Mouse (Mus musculus): Measurements from ENCODE around the gene Golt1a. TPM values are rescaled to one million over a fixed set of nuclear protein-coding genes. Genes with fewer than 3 reads are reported as not detected.
A peak's percentile ranks its signal among the peaks of the same experiment; 100 is the strongest.

Golt1a gene
- polyA plus RNA-seq, 2 experiments = 2.8 to 8.0 TPM

GRCm38 (mm10) chr1:133311240-133311639 lies 1.6 kb downstream of the Golt1a start:
- Histone ChIP-seq H3K4me2 (ENCODE audit: low read depth) (no peak overlapping the region), H3K36me3 (replicated peaks; ENCODE audit: control insufficient read depth, insufficient read depth, low read depth) (no peaks in the 10 kb centered on the region), H3K4me1 (replicated peaks; ENCODE audit: control insufficient read depth in 2 of 2, insufficient read depth in 2 of 2, low read length in 1 of 2) (no peaks in the 10 kb centered on the region), H3K4me3 (ENCODE audit: insufficient read depth in 1 of 2, low read depth in 2 of 2, low read length in 2 of 2) (no peak overlapping the region), H3K9ac (replicated peaks) (no peak overlapping the region), H3K27ac (no peak overlapping the region), H3K27me3 (ENCODE audit: control insufficient read depth, insufficient read depth, low read length) (no peaks in the 10 kb centered on the region), H3K9me3 (ENCODE audit: control insufficient read depth, low read length) (no peaks in the 10 kb centered on the region)
- TF ChIP-seq EP300 (IDR thresholded peaks at IDR 0.05; ENCODE audit: low read depth) = no peak
- peak; percentile 45 for TF ChIP-seq CTCF (IDR thresholded peaks at IDR 0.05; ENCODE audit: low read depth)
- DNase-seq (ENCODE audit: low read depth in 3 of 3, low spot score in 3 of 3) = no peak
- WGBS (ENCODE audit: insufficient replicate concordance) = 50% methylated on average over 4 of the region's 4 CpGs
- ATAC-seq (ENCODE audit: insufficient read depth) = no peak

GRCm38 (mm10) chr1:133311946-133312345 lies 2.3 kb downstream of the Golt1a start:
- ATAC-seq (ENCODE audit: insufficient read depth) (no peak), DNase-seq (ENCODE audit: low read depth in 3 of 3, low spot score in 3 of 3) (no peak)
- no peaks in the 10 kb centered on the region for H3K9me3 ChIP-seq (ENCODE audit: control insufficient read depth, low read length)
- H3K9ac ChIP-seq (replicated peaks) = no peak overlapping the region
- no peak overlapping the region for H3K4me3 ChIP-seq (ENCODE audit: insufficient read depth in 1 of 2, low read depth in 2 of 2, low read length in 2 of 2)
- no peaks in the 10 kb centered on the region for H3K4me1 ChIP-seq (replicated peaks; ENCODE audit: control insufficient read depth in 2 of 2, insufficient read depth in 2 of 2, low read length in 1 of 2)
- no peak overlapping the region for H3K4me2 ChIP-seq (ENCODE audit: low read depth)
- H3K27ac ChIP-seq = no peak overlapping the region
- H3K27me3 ChIP-seq (ENCODE audit: control insufficient read depth, insufficient read depth, low read length) = no peaks in the 10 kb centered on the region
- no peaks in the 10 kb centered on the region for H3K36me3 ChIP-seq (replicated peaks; ENCODE audit: control insufficient read depth, insufficient read depth, low read depth)
- TF ChIP-seq EP300 (IDR thresholded peaks at IDR 0.05; ENCODE audit: low read depth) = no peak
- TF ChIP-seq CTCF (IDR thresholded peaks at IDR 0.05; ENCODE audit: low read depth) = no peak
- 9% methylated on average over 10 of the region's 10 CpGs for WGBS (ENCODE audit: insufficient replicate concordance)

GRCm38 (mm10) chr1:133314364-133314763 lies 4.8 kb downstream of the Golt1a start:
- no peaks in the 10 kb centered on the region for H3K4me1 ChIP-seq (replicated peaks; ENCODE audit: control insufficient read depth in 2 of 2, insufficient read depth in 2 of 2, low read length in 1 of 2)
- H3K9ac ChIP-seq (replicated peaks) = no peak overlapping the region
- WGBS (ENCODE audit: insufficient replicate concordance) = 23% methylated on average over 8 of the region's 8 CpGs
- TF ChIP-seq EP300 (IDR thresholded peaks at IDR 0.05; ENCODE audit: low read depth) (no peak), CTCF (IDR thresholded peaks at IDR 0.05; ENCODE audit: low read depth) (peak; percentile 78)
- H3K27me3 ChIP-seq (ENCODE audit: control insufficient read depth, insufficient read depth, low read length) = no peaks in the 10 kb centered on the region
- H3K4me2 ChIP-seq (ENCODE audit: low read depth) = no peak overlapping the region
- H3K9me3 ChIP-seq (ENCODE audit: control insufficient read depth, low read length) = no peaks in the 10 kb centered on the region; the same call in 1 of the 2 replicates
- no peak overlapping the region for H3K4me3 ChIP-seq (ENCODE audit: insufficient read depth in 1 of 2, low read depth in 2 of 2, low read length in 2 of 2)
- no peak for ATAC-seq (ENCODE audit: insufficient read depth)
- H3K27ac ChIP-seq = no peak overlapping the region
- DNase-seq (ENCODE audit: low read depth in 3 of 3, low spot score in 3 of 3) = peak in 2 of 3 experiments; percentile 12 to 14
- no peaks in the 10 kb centered on the region for H3K36me3 ChIP-seq (replicated peaks; ENCODE audit: control insufficient read depth, insufficient read depth, low read depth)

GRCm38 (mm10) chr1:133315775-133316174 lies 6.2 kb downstream of the Golt1a start:
- 42% methylated on average over 6 of the region's 6 CpGs for WGBS (ENCODE audit: insufficient replicate concordance)
- Histone ChIP-seq H3K9ac (replicated peaks) (no peak overlapping the region), H3K27me3 (ENCODE audit: control insufficient read depth, insufficient read depth, low read length) (no peaks in the 10 kb centered on the region), H3K27ac (no peak overlapping the region), H3K4me1 (replicated peaks; ENCODE audit: control insufficient read depth in 2 of 2, insufficient read depth in 2 of 2, low read length in 1 of 2) (no peaks in the 10 kb centered on the region), H3K4me2 (ENCODE audit: low read depth) (no peak overlapping the region), H3K4me3 (ENCODE audit: insufficient read depth in 1 of 2, low read depth in 2 of 2, low read length in 2 of 2) (no peak overlapping the region), H3K36me3 (replicated peaks; ENCODE audit: control insufficient read depth, insufficient read depth, low read depth) (no peaks in the 10 kb centered on the region), H3K9me3 (ENCODE audit: control insufficient read depth, low read length) (no peaks in the 10 kb centered on the region; the same call in 1 of the 2 replicates)
- TF ChIP-seq EP300 (IDR thresholded peaks at IDR 0.05; ENCODE audit: low read depth) (no peak), CTCF (IDR thresholded peaks at IDR 0.05; ENCODE audit: low read depth) (no peak)
- ATAC-seq (ENCODE audit: insufficient read depth) = no peak
- DNase-seq (ENCODE audit: low read depth in 3 of 3, low spot score in 3 of 3) = no peak

GRCm38 (mm10) chr1:133316577-133316976 lies 7.0 kb downstream of the Golt1a start:
- DNase-seq (ENCODE audit: low read depth in 3 of 3, low spot score in 3 of 3) (no peak), ATAC-seq (ENCODE audit: insufficient read depth) (no peak)
- Histone ChIP-seq H3K27ac (no peak overlapping the region), H3K9ac (replicated peaks) (no peak overlapping the region), H3K27me3 (ENCODE audit: control insufficient read depth, insufficient read depth, low read length) (no peaks in the 10 kb centered on the region), H3K9me3 (ENCODE audit: control insufficient read depth, low read length) (no peaks in the 10 kb centered on the region; the same call in 1 of the 2 replicates), H3K4me3 (ENCODE audit: insufficient read depth in 1 of 2, low read depth in 2 of 2, low read length in 2 of 2) (no peak overlapping the region), H3K4me2 (ENCODE audit: low read depth) (no peak overlapping the region), H3K36me3 (replicated peaks; ENCODE audit: control insufficient read depth, insufficient read depth, low read depth) (no peaks in the 10 kb centered on the region), H3K4me1 (replicated peaks; ENCODE audit: control insufficient read depth in 2 of 2, insufficient read depth in 2 of 2, low read length in 1 of 2) (no peaks in the 10 kb centered on the region)
- 56% methylated on average over 4 of the region's 4 CpGs for WGBS (ENCODE audit: insufficient replicate concordance)
- TF ChIP-seq EP300 (IDR thresholded peaks at IDR 0.05; ENCODE audit: low read depth) = no peak
- TF ChIP-seq CTCF (IDR thresholded peaks at IDR 0.05; ENCODE audit: low read depth) = no peak

Data from liver, embryonic 14.5 days (tissue).